Mouse (Mus musculus) macrophage (primary cell): ENCODE measurements around the gene Arhgap4. TPM values are rescaled to one million over a fixed set of nuclear protein-coding genes. Genes with fewer than 3 reads are reported as not detected.

Source experiments
- H3K27ac ChIP-seq: fragments of 350-480 bp; formaldehyde crosslinking; 2 replicates; pipeline ENCODE4 v1.9.0; 2021
- H3K36me3 ChIP-seq: fragments of 350-480 bp; formaldehyde crosslinking; 2 replicates; pipeline ENCODE4 v1.9.0; 2021; ENCODE audit errors: inconsistent target
- H3K4me3 ChIP-seq: fragments of 350-480 bp; formaldehyde crosslinking; 2 replicates; pipeline ENCODE4 v1.9.0; 2021; ENCODE audit errors: inconsistent target
- H3K79me2 ChIP-seq: fragments of 350-480 bp; formaldehyde crosslinking; 2 replicates; pipeline ENCODE4 v1.9.0; 2021; ENCODE audit errors: inconsistent target
- WGBS: methylation state at CpG from one replicate; pipeline ENCODE4 v1.1.7; 2026; ENCODE audit warnings: inconsistent platforms; ENCODE audit not compliant: missing documents; 5-methylcytosine and 5-hydroxymethylcytosine counted together
- polyA plus RNA-seq: library from polyadenylated mRNA; stranded (reverse); fragments of 250-400 nt; gene quantifications from 3 replicates; pipeline ENCODE4 v1.2.4, GENCODE M21; 2018; ENCODE audit warnings: inconsistent platforms
- total RNA-seq, 78 experiments: library from RNA; depleted of rRNA; stranded (reverse); fragments of 250-400 nt; gene quantifications; 1 replicate in 9 of 78; 2 replicates in 24 of 78; 3 replicates in 43 of 78; 4 replicates in 2 of 78; pipeline ENCODE4 v1.2.4; 2018; ENCODE audit warnings: inconsistent platforms in 56 of 78

The Arhgap4 gene
- total RNA-seq (2018; cell fraction: chromatin; rRNA removed), result 100 to 1,000 TPM in 13 of 26 experiments, 10 to 100 TPM in 13; 26.4 to 467 (median 146) TPM
- total RNA-seq (2018; cell fraction: cytosol; rRNA removed), result 10 to 100 TPM in 24 of 26 experiments, 1 to 10 TPM in 2; 8.7 to 64.6 (median 22.4) TPM
- 100 to 1,000 TPM in 12 of 26 experiments, 10 to 100 TPM in 14; 21.7 to 220 (median 93.8) TPM for total RNA-seq (2018; cell fraction: nucleus; rRNA removed)
- polyA plus RNA-seq, result 13.2 to 18.0 TPM (median 14.5 TPM) in 3 replicates

GRCm38 (mm10) chrX:73921823-73922549, at the start of gene Arhgap4, which contains the start of gene Naa10:
Gene Arhgap4, minus strand, starts transcription at chrX:73921870.
Gene Naa10, minus strand, starts transcription at chrX:73921944.
- 20% methylated on average over 37 of the region's 43 CpGs for WGBS
- H3K36me3 ChIP-seq, result no peaks in the 10 kb centered on the region

GRCm38 (mm10) chrX:73970781-73971180, 49.1 kb upstream of the Arhgap4 start:
- Histone ChIP-seq H3K27ac (no peak overlapping the region), H3K79me2 (peaks cover 2% of the 10 kb centered on the region; the same call in 1 of the 2 replicates), H3K36me3 (no peaks in the 10 kb centered on the region), H3K4me3 (no peak overlapping the region)

More at GRCm38 (mm10) chrX:73921823-73922549, at the start of gene Arhgap4, which contains the start of gene Naa10:
- Histone ChIP-seq H3K27ac (peak within 1 kb of the TSS; percentile 44), H3K4me3 (peak within 1 kb of the TSS; percentile 44), H3K79me2 (peaks cover 2% of the 10 kb centered on the region; the same call in 1 of the 2 replicates)

- no peak overlapping the region for H3K27ac ChIP-seq
- WGBS, result 87% methylated on average over 2 of the region's 2 CpGs
Measured at GRCm38 (mm10) chrX:73969729-73970128, 48.1 kb upstream of the Arhgap4 start.

DNA sequence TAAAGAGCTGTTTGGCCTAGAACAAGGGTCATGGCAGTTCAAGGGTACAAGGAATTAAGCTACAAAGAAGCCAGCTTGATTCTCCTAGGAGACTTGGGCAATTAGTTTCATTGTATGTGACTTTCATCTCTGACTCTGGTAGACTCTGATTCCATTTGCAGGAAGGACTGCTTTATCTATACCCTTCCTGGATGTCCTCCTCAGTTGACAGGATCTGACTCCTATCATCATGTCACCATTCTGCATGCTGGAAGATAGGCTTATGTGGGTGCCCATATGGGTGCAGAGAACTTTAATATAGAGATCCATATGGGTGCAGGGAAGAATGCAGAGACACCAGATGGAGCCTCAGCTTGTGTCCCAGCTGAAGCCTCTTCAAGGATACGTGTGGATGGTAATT, 47.5 kb upstream of the Arhgap4 start:
- Histone ChIP-seq H3K27ac (no peak overlapping the region), H3K79me2 (peaks cover 18% of the 10 kb centered on the region), H3K36me3 (no peaks in the 10 kb centered on the region), H3K4me3 (no peak overlapping the region)
- 92% methylated on average over 1 of the region's 1 CpGs for WGBS

More at GRCm38 (mm10) chrX:73969729-73970128, 48.1 kb upstream of the Arhgap4 start:
- H3K4me3 ChIP-seq, result no peak overlapping the region
- no peaks in the 10 kb centered on the region for H3K36me3 ChIP-seq
- peaks cover 13% of the 10 kb centered on the region for H3K79me2 ChIP-seq

DNA sequence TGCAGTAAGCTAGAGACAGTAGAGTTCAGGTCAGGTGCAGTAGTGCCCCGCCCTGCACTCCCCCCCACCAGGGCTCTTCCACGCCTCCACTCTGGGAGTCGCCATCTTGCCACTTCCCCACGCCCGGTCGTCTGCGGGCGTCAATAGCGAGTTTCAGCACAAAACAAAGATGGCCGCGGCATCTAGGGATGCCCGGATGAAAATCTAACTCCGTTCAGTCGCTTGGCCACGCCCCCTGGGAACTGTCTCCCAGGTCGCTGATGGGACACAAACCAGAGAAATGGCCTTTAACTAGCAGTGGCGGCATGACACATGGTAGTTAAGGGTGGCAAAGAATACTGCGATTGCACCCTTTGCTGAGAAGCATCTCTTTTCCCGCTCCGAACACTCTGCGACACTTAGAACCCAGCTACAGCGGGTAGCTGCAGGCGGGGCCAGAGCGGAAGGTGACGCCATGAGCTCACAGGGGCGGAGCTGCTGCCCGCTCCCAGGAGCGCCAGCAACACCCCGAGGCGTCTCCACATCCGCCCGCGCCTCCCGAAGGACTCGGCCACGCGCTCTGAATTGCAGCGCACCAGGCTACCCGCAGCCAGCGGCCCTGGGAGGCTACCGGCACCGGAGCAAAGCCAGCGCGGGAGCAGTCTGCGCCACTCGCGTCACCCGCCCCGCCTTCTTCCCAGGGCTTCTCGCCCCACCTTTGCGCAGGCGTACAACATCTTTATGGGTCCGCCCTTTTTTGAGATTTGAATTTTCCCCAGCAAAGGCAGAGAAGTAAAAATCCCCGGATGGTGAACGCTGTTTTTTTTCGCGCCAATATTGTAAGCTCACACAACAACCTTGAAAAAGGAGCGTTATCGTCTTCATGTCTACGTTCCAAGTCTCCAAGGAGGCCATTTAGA, 45.8 kb upstream of the Arhgap4 start:
- WGBS, result 8% methylated on average over 52 of the region's 60 CpGs
- Histone ChIP-seq H3K27ac (peak overlapping the region; percentile 95), H3K79me2 (peaks cover 36% of the 10 kb centered on the region), H3K4me3 (peak overlapping the region; percentile 67), H3K36me3 (no peaks in the 10 kb centered on the region)

DNA sequence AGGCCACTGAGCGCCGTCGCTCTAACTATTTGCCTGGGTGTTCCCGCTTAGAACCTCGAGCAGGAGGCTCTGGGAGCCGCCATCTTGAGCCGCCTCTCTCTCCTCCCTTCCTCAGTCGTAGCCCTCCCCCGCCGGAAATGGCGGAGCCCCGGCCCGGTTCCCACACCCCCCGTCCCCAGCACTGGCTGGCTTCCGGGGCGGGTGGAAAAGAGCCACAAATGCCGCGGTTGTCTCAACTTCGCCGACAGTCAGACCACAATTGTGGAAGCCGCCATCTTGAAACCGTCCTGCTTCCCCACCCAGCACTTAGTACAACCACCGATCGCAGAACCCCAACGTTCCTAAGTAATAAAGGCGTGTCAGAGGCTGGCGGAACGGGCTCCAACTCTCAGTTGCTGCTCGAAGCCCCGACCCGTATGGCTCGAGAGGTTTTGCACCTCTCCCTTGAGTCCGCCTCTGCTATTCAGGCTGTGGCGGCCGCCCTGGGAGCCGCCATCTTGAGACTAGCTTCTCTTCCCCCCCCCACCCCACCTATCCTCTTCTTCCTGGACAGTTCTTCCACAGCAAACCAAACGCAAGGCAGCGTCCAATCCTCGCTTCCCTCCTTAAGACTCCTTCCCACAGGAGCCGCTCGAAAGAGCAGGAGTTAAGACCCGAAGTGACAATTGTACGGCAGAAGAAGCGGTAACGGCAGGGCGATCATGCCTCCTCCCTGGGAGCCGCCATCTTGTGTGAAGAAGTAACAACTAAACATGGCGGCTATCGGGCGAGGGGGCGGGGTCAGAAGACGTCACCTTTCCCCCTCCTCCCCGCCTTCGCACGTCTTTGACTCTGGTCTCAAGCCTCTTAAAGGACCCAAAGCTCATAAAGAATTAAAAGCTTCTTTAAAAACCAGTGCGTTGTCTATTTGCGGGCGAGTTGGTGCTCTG, 44.8 kb upstream of the Arhgap4 start, which contains the start of gene Hcfc1:
Gene Hcfc1, minus strand, starts transcription at position 110 of the 929 bp plus-strand sequence.
- 22% methylated on average over 43 of the region's 58 CpGs for WGBS
- Histone ChIP-seq H3K36me3 (no peaks in the 10 kb centered on the region), H3K4me3 (peak within 1 kb of the TSS; percentile 67), H3K27ac (peak within 1 kb of the TSS; percentile 95), H3K79me2 (peaks cover 45% of the 10 kb centered on the region)

GRCm38 (mm10) chrX:73965307-73965706, 43.6 kb upstream of the Arhgap4 start:
- 28% methylated on average over 20 of the region's 20 CpGs for WGBS
- peak overlapping the region; percentile 67 for H3K4me3 ChIP-seq

GRCm38 (mm10) chrX:73964363-73964762, 42.7 kb upstream of the Arhgap4 start:
- Histone ChIP-seq H3K36me3 (no peaks in the 10 kb centered on the region), H3K4me3 (peak overlapping the region; percentile 67), H3K79me2 (peaks cover 66% of the 10 kb centered on the region), H3K27ac (peak overlapping the region; percentile 95)
- WGBS, result 26% methylated on average over 3 of the region's 3 CpGs

More at GRCm38 (mm10) chrX:73965307-73965706, 43.6 kb upstream of the Arhgap4 start:
- H3K27ac ChIP-seq, result peak overlapping the region; percentile 95
- H3K36me3 ChIP-seq, result no peaks in the 10 kb centered on the region
- peaks cover 57% of the 10 kb centered on the region for H3K79me2 ChIP-seq

- Histone ChIP-seq H3K4me3 (no peak overlapping the region), H3K36me3 (peaks cover 27% of the 10 kb centered on the region; the same call in 1 of the 2 replicates), H3K79me2 (peaks cover 29% of the 10 kb centered on the region), H3K27ac (no peak overlapping the region)
- WGBS, result 100% methylated on average over 5 of the region's 6 CpGs
Measured at GRCm38 (mm10) chrX:73954988-73955387, 33.3 kb upstream of the Arhgap4 start.

- Histone ChIP-seq H3K79me2 (peaks cover 5% of the 10 kb centered on the region; the same call in 1 of the 2 replicates), H3K36me3 (peaks cover 29% of the 10 kb centered on the region; the same call in 1 of the 2 replicates), H3K4me3 (no peak overlapping the region), H3K27ac (no peak overlapping the region)
- WGBS, result 86% methylated on average over 5 of the region's 5 CpGs
Measured at GRCm38 (mm10) chrX:73952603-73953002, 30.9 kb upstream of the Arhgap4 start.

- Histone ChIP-seq H3K79me2 (no peaks in the 10 kb centered on the region), H3K4me3 (no peak overlapping the region), H3K36me3 (peaks cover 20% of the 10 kb centered on the region), H3K27ac (no peak overlapping the region)
- 88% methylated on average over 10 of the region's 10 CpGs for WGBS
Measured at GRCm38 (mm10) chrX:73949341-73949740, 27.7 kb upstream of the Arhgap4 start.

DNA sequence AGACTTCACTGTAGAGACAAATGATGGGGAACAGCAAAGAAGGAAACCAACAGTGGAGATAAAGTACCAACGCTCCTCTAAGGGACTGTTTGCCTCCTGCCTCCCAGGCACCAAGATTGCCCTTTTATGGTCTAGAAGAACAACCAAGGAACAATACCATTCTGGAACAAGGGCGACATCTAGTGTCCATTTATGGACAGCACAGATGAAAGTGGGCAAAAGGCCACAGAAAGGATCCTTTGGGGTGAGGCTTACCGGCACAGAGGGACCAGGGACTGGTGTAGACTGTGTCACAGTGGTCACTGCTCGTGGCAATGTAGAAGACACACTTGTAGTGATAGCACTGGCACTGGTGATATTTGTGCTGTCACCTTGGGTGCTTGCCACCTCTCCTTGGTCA, 27.0 kb upstream of the Arhgap4 start:
- Histone ChIP-seq H3K4me3 (no peak overlapping the region), H3K79me2 (no peaks in the 10 kb centered on the region), H3K27ac (no peak overlapping the region), H3K36me3 (peaks cover 23% of the 10 kb centered on the region)
- WGBS, result 20% methylated on average over 4 of the region's 4 CpGs

DNA sequence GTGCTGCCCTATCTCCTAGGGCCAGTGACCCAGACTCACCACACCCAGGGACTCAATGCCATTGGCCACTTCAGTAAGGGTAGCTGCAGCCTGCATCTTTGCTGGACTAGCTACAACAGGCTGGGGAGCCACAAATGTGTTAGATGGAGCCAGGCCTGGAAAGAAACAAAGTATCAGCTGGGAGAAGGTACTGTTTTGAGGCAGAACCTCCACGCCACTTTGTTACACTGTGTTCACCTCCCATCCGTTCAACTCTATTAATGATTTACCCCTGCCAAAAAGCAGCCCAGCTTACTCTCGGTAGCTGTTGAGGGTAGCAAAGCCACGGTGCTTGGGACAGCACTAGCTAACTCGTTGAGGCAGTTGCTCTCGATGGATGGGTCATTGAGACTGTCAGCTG, 25.2 kb upstream of the Arhgap4 start:
- Histone ChIP-seq H3K4me3 (no peak overlapping the region), H3K36me3 (peaks cover 36% of the 10 kb centered on the region), H3K27ac (no peak overlapping the region), H3K79me2 (no peaks in the 10 kb centered on the region)
- 91% methylated on average over 6 of the region's 6 CpGs for WGBS
